Mouse (Mus musculus) intestine, embryonic 14.5 days (tissue): Measurements from ENCODE around the gene Gm13102. TPM values are rescaled to one million over a fixed set of nuclear protein-coding genes. Genes with fewer than 3 reads are reported as not detected.
"Not testable (repeated sequence)": the region's sequence is repeated elsewhere in the genome, so short reads cannot be mapped to it uniquely, and the experiment has no call there.

Experiments
- ATAC-seq: fragments of 200-750 bp; cut with Nextera tagmentation; replicated peaks from 2 replicates; pipeline ENCODE4 v1.8.0; 2017; ENCODE audit warnings: low read depth, moderate number of reproducible peaks, moderate TSS enrichment, moderate library complexity; ENCODE audit not compliant: low FRiP score, low TSS enrichment
- DNase-seq: peaks from one replicate; pipeline ENCODE4 v3.0.0-alpha.2; 2018; ENCODE audit warnings: low spot score
- H3K27ac ChIP-seq: fragments of 300-500 bp; sonication (generic); 2 replicates; pipeline ENCODE4 v1.5.1; 2014; ENCODE audit warnings: low read depth, mild to moderate bottlenecking, control low read depth
- H3K27me3 ChIP-seq: fragments of 300-500 bp; sonication (generic); replicated peaks from 2 replicates; pipeline ENCODE4 v1.6.1; 2014; ENCODE audit warnings: low read length, control low read depth; ENCODE audit not compliant: control insufficient read depth, insufficient read depth
- H3K36me3 ChIP-seq: fragments of 300-500 bp; sonication (generic); 2 replicates; pipeline ENCODE4 v1.6.1; 2014; ENCODE audit warnings: low read length, control low read depth; ENCODE audit not compliant: control insufficient read depth, insufficient read depth
- H3K4me1 ChIP-seq: fragments of 300-500 bp; sonication (generic); replicated peaks from 2 replicates; pipeline ENCODE4 v1.6.1; 2014; ENCODE audit warnings: low read length, control low read depth, mixed read lengths; ENCODE audit not compliant: control insufficient read depth, insufficient read depth
- H3K4me2 ChIP-seq: fragments of 300-500 bp; sonication (generic); 2 replicates; pipeline ENCODE4 v1.6.1; 2014; ENCODE audit warnings: low read length
- H3K4me3 ChIP-seq: fragments of 300-500 bp; sonication (generic); 2 replicates; pipeline ENCODE4 v1.5.1; 2014; ENCODE audit warnings: low read depth, low read length, control low read depth, mixed read lengths
- H3K9ac ChIP-seq: fragments of 300-500 bp; sonication (generic); 2 replicates; pipeline ENCODE4 v1.6.1; 2014; ENCODE audit warnings: mild to moderate bottlenecking, low read length
- H3K9me3 ChIP-seq: fragments of 300-500 bp; sonication (generic); 2 replicates; pipeline ENCODE4 v1.6.1; 2016; ENCODE audit warnings: low read length, control low read depth; ENCODE audit not compliant: control insufficient read depth
- WGBS: fragments of 180-500 bp; shearing (Covaris S2); extraction: QIAGEN DNeasy Blood & Tissue Kit; methylation state at CpG from one replicate; pipeline ENCODE4 v1.1.7; 2014; 5-methylcytosine and 5-hydroxymethylcytosine counted together
- polyA plus RNA-seq: library from polyadenylated mRNA; unstranded; fragments of >200 nt; fragmentation: Nextera tagmentation; extraction: Ambion mirVana; gene quantifications from 2 replicates; pipeline ENCODE4 v1.2.1, GENCODE M21; 2014

Gene Gm13102
- polyA plus RNA-seq = not detected in 2 replicates

GRCm38 (mm10) chr4:144106174-144106573 lies at the start of gene Gm13102:
Gene Gm13102, plus strand, starts transcription at chr4:144106474.
- H3K9ac ChIP-seq, H3K4me2 ChIP-seq, H3K4me1 ChIP-seq, H3K4me3 ChIP-seq, H3K27ac ChIP-seq, ATAC-seq, DNase-seq, H3K9me3 ChIP-seq, H3K36me3 ChIP-seq, H3K27me3 ChIP-seq: not testable (repeated sequence)
- no CpG with 5 or more reads among the region's 2 CpGs for WGBS

GRCm38 (mm10) chr4:144058826-144059225 lies 47.4 kb upstream of the Gm13102 start, which contains the start of gene Pramel4:
Gene Pramel4, plus strand, starts transcription at chr4:144059126.
- H3K4me2 ChIP-seq, H3K9ac ChIP-seq, H3K4me1 ChIP-seq, ATAC-seq, H3K4me3 ChIP-seq, H3K27me3 ChIP-seq, H3K9me3 ChIP-seq, H3K36me3 ChIP-seq, H3K27ac ChIP-seq, DNase-seq: not testable (repeated sequence)
- WGBS = 92% methylated on average over 3 of the region's 3 CpGs

Other genes starting within 250 kb of the Gm13102 start
- not detected in 2 replicates for gene Pramef6, start 206.1 kb upstream of the Gm13102 start, polyA plus RNA-seq
- gene Pramef25, start 155.5 kb upstream of the Gm13102 start, polyA plus RNA-seq = not detected in 2 replicates
- gene Gm13101, start 139.5 kb upstream of the Gm13102 start, polyA plus RNA-seq = not detected in 2 replicates
- gene Pramef17, start 112.1 kb upstream of the Gm13102 start, polyA plus RNA-seq = not detected in 2 replicates
- not detected in 2 replicates for gene Pramel4, start 47.3 kb upstream of the Gm13102 start, polyA plus RNA-seq
- not detected in 2 replicates for gene Oog3, start 56.2 kb downstream of the Gm13102 start, polyA plus RNA-seq
- gene Oog2, start 84.2 kb downstream of the Gm13102 start, polyA plus RNA-seq = not detected in 2 replicates
- gene C87977, start 106.8 kb downstream of the Gm13102 start, polyA plus RNA-seq = not detected in 2 replicates
- gene Pramel5, start 174.0 kb downstream of the Gm13102 start, polyA plus RNA-seq = not detected in 2 replicates
- gene Gm13128, start 223.8 kb downstream of the Gm13102 start, polyA plus RNA-seq = not detected in 2 replicates